Mouse (Mus musculus) E14TG2a.4 (cell line): Measurements from ENCODE around the gene Igdcc4.

ENCODE experiments used
- H3K27me3 ChIP-seq: 2 replicates; pipeline ENCODE4 v1.6.1; 2014; ENCODE audit warnings: low read length, control low read depth; ENCODE audit not compliant: insufficient read depth
- H3K36me3 ChIP-seq: 2 replicates; pipeline ENCODE4 v1.6.1; 2014; ENCODE audit warnings: low read length, control low read depth; ENCODE audit not compliant: insufficient read depth
- H3K4me1 ChIP-seq: replicated peaks from 2 replicates; pipeline ENCODE4 v1.6.1; 2014; ENCODE audit warnings: low read depth, low read length, control low read depth
- H3K4me3 ChIP-seq: replicated peaks from 2 replicates; pipeline ENCODE4 v1.5.1; 2014; ENCODE audit warnings: mild to moderate bottlenecking, low read length
- H3K9me3 ChIP-seq: 2 replicates; pipeline ENCODE4 v1.6.1; 2014; ENCODE audit warnings: low read length, control low read depth
- CTCF ChIP-seq: conservative IDR thresholded peaks from 2 replicates; pipeline ENCODE4 v1.5.1; 2014; ENCODE audit warnings: low read length
- NANOG ChIP-seq: IDR thresholded peaks from 2 replicates; pipeline ENCODE4 v1.6.1; 2014; ENCODE audit warnings: borderline replicate concordance, low read length, mixed read lengths
- POU5F1 ChIP-seq: IDR thresholded peaks from 2 replicates; pipeline ENCODE4 v1.6.1; 2014; ENCODE audit warnings: low read length, borderline replicate concordance

Gene Igdcc4

GRCm38 (mm10) chr9:65120935-65121334 is 19.6 kb downstream of the Igdcc4 start:
- Histone ChIP-seq H3K36me3 (no peaks in the 10 kb centered on the region), H3K4me1 (peaks cover 52% of the 10 kb centered on the region), H3K4me3 (no peak overlapping the region), H3K9me3 (no peaks in the 10 kb centered on the region), H3K27me3 (peaks cover 43% of the 10 kb centered on the region)
- TF ChIP-seq NANOG: no peak
- no peak for TF ChIP-seq POU5F1
- peak; percentile 65 for TF ChIP-seq CTCF

GRCm38 (mm10) chr9:65122545-65122944 is 21.3 kb downstream of the Igdcc4 start:
- TF ChIP-seq POU5F1: no peak
- no peak for TF ChIP-seq CTCF
- no peak for TF ChIP-seq NANOG
- Histone ChIP-seq H3K4me1 (peaks cover 48% of the 10 kb centered on the region), H3K36me3 (no peaks in the 10 kb centered on the region), H3K27me3 (peaks cover 58% of the 10 kb centered on the region), H3K9me3 (no peaks in the 10 kb centered on the region), H3K4me3 (0 out of 2 replicates have a peak overlapping the region, but pooled peaks have one; percentile 13)

GRCm38 (mm10) chr9:65123552-65124168 is 22.4 kb downstream of the Igdcc4 start:
- Histone ChIP-seq H3K4me1 (peaks cover 45% of the 10 kb centered on the region), H3K9me3 (no peaks in the 10 kb centered on the region), H3K27me3 (peaks cover 58% of the 10 kb centered on the region), H3K36me3 (no peaks in the 10 kb centered on the region), H3K4me3 (peak overlapping the region; percentile 77)
- TF ChIP-seq CTCF (no peak), NANOG (no peak), POU5F1 (no peak)

- peaks cover 8% of the 10 kb centered on the region for H3K36me3 ChIP-seq
- TF ChIP-seq NANOG (no peak), CTCF (peak; percentile 22; the same call in 1 of the 2 replicates)
- H3K9me3 ChIP-seq: no peaks in the 10 kb centered on the region
- peak overlapping the region; percentile 77 for H3K4me3 ChIP-seq
- H3K4me1 ChIP-seq: peaks cover 36% of the 10 kb centered on the region
- peaks cover 52% of the 10 kb centered on the region for H3K27me3 ChIP-seq
These were observed 27.0 kb downstream of the Igdcc4 start for GRCm38 (mm10) chr9:65128123-65128815.

GRCm38 (mm10) chr9:65131717-65132116 is 30.4 kb downstream of the Igdcc4 start:
- peaks cover 23% of the 10 kb centered on the region for H3K36me3 ChIP-seq
- H3K4me3 ChIP-seq: no peak overlapping the region
- peaks cover 40% of the 10 kb centered on the region for H3K4me1 ChIP-seq
- TF ChIP-seq POU5F1: no peak
- no peak for TF ChIP-seq CTCF
- no peak for TF ChIP-seq NANOG
- H3K9me3 ChIP-seq: no peaks in the 10 kb centered on the region
- peaks cover 44% of the 10 kb centered on the region for H3K27me3 ChIP-seq

GRCm38 (mm10) chr9:65133739-65134138 is 32.5 kb downstream of the Igdcc4 start:
- H3K4me3 ChIP-seq: no peak overlapping the region
- no peaks in the 10 kb centered on the region for H3K9me3 ChIP-seq
- no peak for TF ChIP-seq NANOG
- peak; percentile 52 for TF ChIP-seq CTCF
- no peak for TF ChIP-seq POU5F1
- peaks cover 23% of the 10 kb centered on the region for H3K36me3 ChIP-seq
- H3K27me3 ChIP-seq: peaks cover 48% of the 10 kb centered on the region
- H3K4me1 ChIP-seq: peaks cover 31% of the 10 kb centered on the region

GRCm38 (mm10) chr9:65135126-65135525 is 33.8 kb downstream of the Igdcc4 start:
- Histone ChIP-seq H3K9me3 (no peaks in the 10 kb centered on the region), H3K4me1 (peaks cover 32% of the 10 kb centered on the region), H3K36me3 (peaks cover 23% of the 10 kb centered on the region), H3K27me3 (peaks cover 59% of the 10 kb centered on the region), H3K4me3 (no peak overlapping the region)
- TF ChIP-seq POU5F1: no peak
- no peak for TF ChIP-seq CTCF
- TF ChIP-seq NANOG: no peak

- H3K9me3 ChIP-seq: no peaks in the 10 kb centered on the region
- TF ChIP-seq POU5F1 (no peak), NANOG (no peak), CTCF (no peak)
- H3K4me1 ChIP-seq: peaks cover 30% of the 10 kb centered on the region
- peaks cover 8% of the 10 kb centered on the region for H3K36me3 ChIP-seq
- H3K4me3 ChIP-seq: peak overlapping the region; percentile 91
- H3K27me3 ChIP-seq: peaks cover 80% of the 10 kb centered on the region
These were observed 39.2 kb downstream of the Igdcc4 start for GRCm38 (mm10) chr9:65140491-65140890.

- Histone ChIP-seq H3K4me3 (peak within 1 kb of the TSS; percentile 91), H3K4me1 (peaks cover 33% of the 10 kb centered on the region), H3K9me3 (no peaks in the 10 kb centered on the region), H3K27me3 (peaks cover 80% of the 10 kb centered on the region), H3K36me3 (0 out of 2 replicates have a peak, but pooled peaks cover 3% of the 10 kb centered on the region)
- TF ChIP-seq CTCF (no peak), NANOG (no peak), POU5F1 (no peak)
These were observed 39.6 kb downstream of the Igdcc4 start, which contains the start of gene Igdcc3 for GRCm38 (mm10) chr9:65140936-65141305. Igdcc3 (plus strand) TSS chr9:65141189.
